Mouse (Mus musculus) embryonic fibroblast, embryonic 13.5 days (primary cell): ENCODE data around the gene Rab14. TPM values are rescaled to one million over a fixed set of nuclear protein-coding genes. Genes with fewer than 3 reads are reported as not detected.

ENCODE experiments used
- H3K27ac ChIP-seq: 2 replicates; pipeline ENCODE4 v1.5.1; 2012; ENCODE audit warnings: low read length, control low read depth, inconsistent platforms; ENCODE audit not compliant: insufficient read depth
- H3K4me1 ChIP-seq: 2 replicates; pipeline ENCODE4 v1.6.1; 2011; ENCODE audit warnings: low read length; ENCODE audit not compliant: control insufficient read depth, insufficient read depth
- H3K4me3 ChIP-seq: 2 replicates; pipeline ENCODE4 v1.5.1; 2011; ENCODE audit warnings: mild to moderate bottlenecking, control low read depth, low read length; ENCODE audit not compliant: insufficient read depth
- CTCF ChIP-seq: IDR thresholded peaks from 2 replicates; pipeline ENCODE4 v1.5.1; 2011; ENCODE audit warnings: mild to moderate bottlenecking, control low read depth, low read length, moderate library complexity, borderline replicate concordance; ENCODE audit not compliant: insufficient read depth
- POLR2A ChIP-seq: IDR thresholded peaks from 2 replicates; pipeline ENCODE4 v1.6.1; 2011; ENCODE audit warnings: low read depth, mild to moderate bottlenecking, control low read depth, low read length, moderate library complexity
- polyA plus RNA-seq: library from polyadenylated mRNA; stranded (reverse); fragments of >200 nt; gene quantifications from 2 replicates; pipeline ENCODE4 v1.2.4, GENCODE M21; 2011; ENCODE audit warnings: low read depth; ENCODE audit not compliant: missing spikeins, insufficient read length

Gene Rab14
- polyA plus RNA-seq, 1 experiment: 159 TPM

- no peak overlapping the region for H3K4me3 ChIP-seq
- TF ChIP-seq POLR2A (no peak), CTCF (no peak)
- 0 out of 2 replicates have a peak, but pooled peaks cover 6% of the 10 kb centered on the region for H3K4me1 ChIP-seq
- no peak overlapping the region for H3K27ac ChIP-seq
Observed at GRCm38 (mm10) chr2:35206761-35207160, 5.8 kb upstream of the Rab14 start.

- peak overlapping the region; percentile 66; the same call in 1 of the 2 replicates for H3K27ac ChIP-seq
- H3K4me3 ChIP-seq: no peak overlapping the region
- 0 out of 2 replicates have a peak, but pooled peaks cover 6% of the 10 kb centered on the region for H3K4me1 ChIP-seq
- TF ChIP-seq CTCF: no peak
- no peak for TF ChIP-seq POLR2A
Observed at GRCm38 (mm10) chr2:35203729-35204128, 2.8 kb upstream of the Rab14 start.

- H3K4me1 ChIP-seq: peaks cover 6% of the 10 kb centered on the region; the same call in 1 of the 2 replicates
- TF ChIP-seq POLR2A (no peak), CTCF (no peak)
- peak overlapping the region; percentile 85 for H3K27ac ChIP-seq
- H3K4me3 ChIP-seq: peak overlapping the region; percentile 90
Observed at GRCm38 (mm10) chr2:35199971-35200897, 686 bp downstream of the Rab14 start.

- H3K4me1 ChIP-seq: peaks cover 6% of the 10 kb centered on the region; the same call in 1 of the 2 replicates
- H3K27ac ChIP-seq: peak overlapping the region; percentile 85
- TF ChIP-seq CTCF: no peak
- 0 out of 2 replicates have a peak, but pooled peaks have one; percentile 19 for TF ChIP-seq POLR2A
- peak overlapping the region; percentile 90 for H3K4me3 ChIP-seq
Observed at GRCm38 (mm10) chr2:35199541-35199940, 1.4 kb downstream of the Rab14 start.

- Histone ChIP-seq H3K27ac (no peak overlapping the region), H3K4me1 (no peaks in the 10 kb centered on the region; the same call in 1 of the 2 replicates), H3K4me3 (no peak overlapping the region)
- TF ChIP-seq POLR2A (no peak), CTCF (no peak)
Observed at GRCm38 (mm10) chr2:35195626-35196544, 5.0 kb downstream of the Rab14 start.

GRCm38 (mm10) chr2:35193976-35194375, 6.9 kb downstream of the Rab14 start:
- H3K4me3 ChIP-seq: no peak overlapping the region
- no peaks in the 10 kb centered on the region; the same call in 1 of the 2 replicates for H3K4me1 ChIP-seq
- TF ChIP-seq CTCF (no peak), POLR2A (no peak)
- H3K27ac ChIP-seq: no peak overlapping the region

GRCm38 (mm10) chr2:35188929-35189328, 12.0 kb downstream of the Rab14 start:
- no peak for TF ChIP-seq CTCF
- TF ChIP-seq POLR2A: no peak
- Histone ChIP-seq H3K4me1 (no peaks in the 10 kb centered on the region), H3K4me3 (no peak overlapping the region), H3K27ac (no peak overlapping the region)

GRCm38 (mm10) chr2:35183115-35183673, 17.7 kb downstream of the Rab14 start:
- no peak overlapping the region for H3K4me3 ChIP-seq
- no peak for TF ChIP-seq POLR2A
- no peak for TF ChIP-seq CTCF
- 0 out of 2 replicates have a peak, but pooled peaks cover 2% of the 10 kb centered on the region for H3K4me1 ChIP-seq

GRCm38 (mm10) chr2:35178153-35178552, 22.8 kb downstream of the Rab14 start:
- Histone ChIP-seq H3K27ac (no peak overlapping the region), H3K4me3 (no peak overlapping the region), H3K4me1 (0 out of 2 replicates have a peak, but pooled peaks cover 2% of the 10 kb centered on the region)
- TF ChIP-seq POLR2A (no peak), CTCF (no peak)

More at GRCm38 (mm10) chr2:35183115-35183673, 17.7 kb downstream of the Rab14 start:
- H3K27ac ChIP-seq: no peak overlapping the region
